ENCODE assay signal across 14 mouse cellular contexts in genomic region chr7:143557616-143558015, GRCm38 (mm10). TPM values are rescaled to one million over a fixed set of nuclear protein-coding genes. Genes with fewer than 3 reads are reported as not detected.
A peak's percentile ranks its signal among the peaks of the same experiment; 100 is the strongest.
DNase-seq lines count a peak whose midpoint lies in the region; ATAC-seq lines count a peak whose summit lies in the region.
"Had no signal": no experiment of that assay in that cellular context is flagged by ENCODE, and none has a peak within 500 bp of the region (broad histone marks: within the 10 kb centered on the region; RNA-seq: fewer than 3 reads in every experiment).

No protein-coding gene starts in this region.

- H3K9ac ChIP-seq in hindbrain, embryonic 13.5 days = peak overlapping the region; percentile 25; the same call in 1 of the 2 replicates
- no peak overlapping the region for H3K9ac ChIP-seq in hindbrain, embryonic 12.5 days
- H3K9ac ChIP-seq in neural tube, embryonic 13.5 days = 0 out of 2 replicates have a peak overlapping the region, but pooled peaks have one; percentile 2
- H3K9ac ChIP-seq in liver, embryonic 16.5 days (ENCODE audit: low read depth, low read length) = peak overlapping the region; percentile 19; the same call in 1 of the 2 replicates
- no peak overlapping the region for H3K9ac ChIP-seq in neural tube, embryonic 15.5 days (replicated peaks)
- no peak overlapping the region for H3K9ac ChIP-seq in intestine, embryonic 16.5 days (ENCODE audit: low read depth, low read length)
- H3K9ac ChIP-seq: forebrain, embryonic 15.5 days had no signal

- H3K36me3 ChIP-seq in hindbrain, embryonic 13.5 days = peaks cover 90% of the 10 kb centered on the region
- H3K36me3 ChIP-seq in hindbrain, embryonic 12.5 days = peaks cover 82% of the 10 kb centered on the region
- peaks cover 92% of the 10 kb centered on the region for H3K36me3 ChIP-seq in neural tube, embryonic 13.5 days
- H3K36me3 ChIP-seq in liver, embryonic 16.5 days (ENCODE audit: control insufficient read depth, insufficient read depth) = peaks cover 70% of the 10 kb centered on the region
- H3K36me3 ChIP-seq in neural tube, embryonic 15.5 days = peaks cover 91% of the 10 kb centered on the region
- H3K36me3 ChIP-seq in intestine, embryonic 16.5 days (ENCODE audit: control insufficient read depth, insufficient read depth, low read length) = peaks cover 13% of the 10 kb centered on the region; the same call in 1 of the 2 replicates

- peak overlapping the region; percentile 58 for H3K27ac ChIP-seq in hindbrain, embryonic 13.5 days
- H3K27ac ChIP-seq in hindbrain, embryonic 12.5 days = no peak overlapping the region
- peak overlapping the region; percentile 62 for H3K27ac ChIP-seq in neural tube, embryonic 13.5 days (replicated peaks)
- H3K27ac ChIP-seq in liver, embryonic 16.5 days (ENCODE audit: low read length) = peak overlapping the region; percentile 46; the same call in 1 of the 2 replicates
- H3K27ac ChIP-seq in neural tube, embryonic 15.5 days (replicated peaks) = peak overlapping the region; percentile 63
- H3K27ac ChIP-seq in intestine, embryonic 16.5 days (ENCODE audit: low read length) = no peak overlapping the region
- H3K27ac ChIP-seq: forebrain, embryonic 15.5 days had no signal

- H3K4me2 ChIP-seq in hindbrain, embryonic 13.5 days = no peak overlapping the region
- H3K4me2 ChIP-seq in hindbrain, embryonic 12.5 days (replicated peaks) = no peak overlapping the region
- H3K4me2 ChIP-seq in neural tube, embryonic 13.5 days = no peak overlapping the region
- no peak overlapping the region for H3K4me2 ChIP-seq in liver, embryonic 16.5 days (ENCODE audit: low read depth, low read length)
- H3K4me2 ChIP-seq in neural tube, embryonic 15.5 days = no peak overlapping the region
- H3K4me2 ChIP-seq in intestine, embryonic 16.5 days (ENCODE audit: low read depth, low read length) = no peak overlapping the region
- H3K4me2 ChIP-seq: forebrain, embryonic 15.5 days; heart, embryonic 11.5 days had no signal

- no peaks in the 10 kb centered on the region for H3K9me3 ChIP-seq in hindbrain, embryonic 13.5 days
- H3K9me3 ChIP-seq in hindbrain, embryonic 12.5 days (replicated peaks) = no peaks in the 10 kb centered on the region
- H3K9me3 ChIP-seq in neural tube, embryonic 13.5 days = no peaks in the 10 kb centered on the region
- no peaks in the 10 kb centered on the region for H3K9me3 ChIP-seq in liver, embryonic 16.5 days (replicated peaks; ENCODE audit: control insufficient read depth, low read length)
- no peaks in the 10 kb centered on the region for H3K9me3 ChIP-seq in neural tube, embryonic 15.5 days (replicated peaks)
- H3K9me3 ChIP-seq in intestine, embryonic 16.5 days (ENCODE audit: control insufficient read depth, low read length) = no peaks in the 10 kb centered on the region
- H3K9me3 ChIP-seq: forebrain, embryonic 15.5 days had no signal

- no peak for DNase-seq in neural tube, embryonic 10.5 days (ENCODE audit: extremely low spot score, low spot score)
- DNase-seq in left cerebral cortex, postnatal 14 days (ENCODE audit: low spot score in 2 of 2) = no peak
- DNase-seq: B cell, adult 2 months had no signal

- intact Hi-C loops in left cerebral cortex, postnatal 14 days (cut with DNase I) = no loop called here

- no peak for ATAC-seq in hindbrain, embryonic 13.5 days (ENCODE audit: low FRiP score)
- no peak for ATAC-seq in hindbrain, embryonic 12.5 days (ENCODE audit: low FRiP score)
- ATAC-seq in neural tube, embryonic 13.5 days (ENCODE audit: low read depth) = 0 out of 2 replicates have a peak, but pooled peaks have one; percentile 5
- peak; percentile 33 for ATAC-seq in liver, embryonic 16.5 days (ENCODE audit: low read depth)
- ATAC-seq in neural tube, embryonic 15.5 days (ENCODE audit: low FRiP score) = peak; percentile 41; the same call in 1 of the 2 replicates
- ATAC-seq in intestine, embryonic 16.5 days = no peak
- ATAC-seq: forebrain, embryonic 15.5 days had no signal

- peaks cover 4% of the 10 kb centered on the region for H3K4me1 ChIP-seq in hindbrain, embryonic 13.5 days (replicated peaks)
- H3K4me1 ChIP-seq in hindbrain, embryonic 12.5 days = no peaks in the 10 kb centered on the region
- H3K4me1 ChIP-seq in neural tube, embryonic 13.5 days (replicated peaks) = peaks cover 6% of the 10 kb centered on the region
- peaks cover 11% of the 10 kb centered on the region for H3K4me1 ChIP-seq in liver, embryonic 16.5 days (ENCODE audit: control insufficient read depth, low read depth, low read length)
- peaks cover 8% of the 10 kb centered on the region for H3K4me1 ChIP-seq in neural tube, embryonic 15.5 days
- H3K4me1 ChIP-seq in intestine, embryonic 16.5 days (ENCODE audit: control insufficient read depth, insufficient read depth, low read length) = no peaks in the 10 kb centered on the region
- H3K4me1 ChIP-seq: forebrain, embryonic 15.5 days had no signal

- H3K27me3 ChIP-seq in hindbrain, embryonic 13.5 days = no peaks in the 10 kb centered on the region
- H3K27me3 ChIP-seq in hindbrain, embryonic 12.5 days = no peaks in the 10 kb centered on the region
- no peaks in the 10 kb centered on the region for H3K27me3 ChIP-seq in neural tube, embryonic 13.5 days
- no peaks in the 10 kb centered on the region for H3K27me3 ChIP-seq in liver, embryonic 16.5 days (ENCODE audit: control insufficient read depth, insufficient read depth, low read depth, low read length)
- H3K27me3 ChIP-seq in neural tube, embryonic 15.5 days (replicated peaks) = no peaks in the 10 kb centered on the region
- no peaks in the 10 kb centered on the region for H3K27me3 ChIP-seq in intestine, embryonic 16.5 days (replicated peaks; ENCODE audit: control insufficient read depth, insufficient read depth, low read length)
- H3K27me3 ChIP-seq: forebrain, embryonic 15.5 days had no signal

- H3K4me3 ChIP-seq in hindbrain, embryonic 13.5 days = no peak overlapping the region
- H3K4me3 ChIP-seq in hindbrain, embryonic 12.5 days = no peak overlapping the region
- H3K4me3 ChIP-seq in neural tube, embryonic 13.5 days = no peak overlapping the region
- no peak overlapping the region for H3K4me3 ChIP-seq in liver, embryonic 16.5 days (ENCODE audit: low read depth, low read length)
- no peak overlapping the region for H3K4me3 ChIP-seq in neural tube, embryonic 15.5 days (replicated peaks)
- no peak overlapping the region for H3K4me3 ChIP-seq in intestine, embryonic 16.5 days (ENCODE audit: low read length)
- H3K4me3 ChIP-seq: forebrain, embryonic 15.5 days had no signal

- 88% methylated on average over 7 of the region's 7 CpGs for WGBS in hindbrain, embryonic 13.5 days
- 90% methylated on average over 7 of the region's 7 CpGs for whole genome bisulfite sequencing in hindbrain, embryonic 12.5 days
- WGBS in neural tube, embryonic 13.5 days = 94% methylated on average over 7 of the region's 7 CpGs
- 81% methylated on average over 7 of the region's 7 CpGs for WGBS in liver, embryonic 16.5 days (ENCODE audit: insufficient replicate concordance)
- 88% methylated on average over 7 of the region's 7 CpGs for WGBS in neural tube, embryonic 15.5 days
- 94% methylated on average over 7 of the region's 7 CpGs for WGBS in intestine, embryonic 16.5 days

RNA-seq across cellular contexts. Expression of gene Nap1l4, which starts 8.7 kb away (rescaled TPM):
- 340 and 351 TPM in 2 replicates for polyA plus RNA-seq in hindbrain, embryonic 13.5 days (2015; fragmentation: Nextera tagmentation; extraction: Ambion mirVana)
- 321 and 332 TPM in 2 replicates for polyA plus RNA-seq in hindbrain, embryonic 12.5 days (2016; fragmentation: Nextera tagmentation; extraction: Ambion mirVana)
- 310 and 312 TPM in 2 replicates for polyA plus RNA-seq in neural tube, embryonic 13.5 days (2015; fragmentation: Nextera tagmentation; extraction: Ambion mirVana)
- 74.9 and 78.9 TPM in 2 replicates for polyA plus RNA-seq in liver, embryonic 16.5 days (2015; fragmentation: Nextera tagmentation; extraction: Ambion mirVana)
- 299 and 302 TPM in 2 replicates for polyA plus RNA-seq in neural tube, embryonic 15.5 days (2015; fragmentation: Nextera tagmentation; extraction: Ambion mirVana)
- polyA plus RNA-seq in intestine, embryonic 16.5 days (2015; fragmentation: Nextera tagmentation; extraction: Ambion mirVana) = 175 and 192 TPM in 2 replicates
- 100 to 1,000 TPM; 131 to 132 TPM for total RNA-seq in left cerebral cortex, postnatal 14 days (2021)

RNA-seq across cellular contexts. Expression of gene Cars, which starts 42.3 kb away (rescaled TPM):
- polyA plus RNA-seq in hindbrain, embryonic 13.5 days (2015; fragmentation: Nextera tagmentation; extraction: Ambion mirVana) = 57.8 and 66.1 TPM in 2 replicates
- polyA plus RNA-seq in hindbrain, embryonic 12.5 days (2016; fragmentation: Nextera tagmentation; extraction: Ambion mirVana) = 57.1 and 61.6 TPM in 2 replicates
- 57.8 and 61.5 TPM in 2 replicates for polyA plus RNA-seq in neural tube, embryonic 13.5 days (2015; fragmentation: Nextera tagmentation; extraction: Ambion mirVana)
- 62.0 and 64.3 TPM in 2 replicates for polyA plus RNA-seq in liver, embryonic 16.5 days (2015; fragmentation: Nextera tagmentation; extraction: Ambion mirVana)
- 70.3 and 72.4 TPM in 2 replicates for polyA plus RNA-seq in neural tube, embryonic 15.5 days (2015; fragmentation: Nextera tagmentation; extraction: Ambion mirVana)
- polyA plus RNA-seq in intestine, embryonic 16.5 days (2015; fragmentation: Nextera tagmentation; extraction: Ambion mirVana) = 56.4 and 62.8 TPM in 2 replicates
- total RNA-seq in left cerebral cortex, postnatal 14 days (2021) = 10 to 100 TPM; 54.3 to 56.5 TPM

RNA-seq across cellular contexts. Expression of gene Phlda2, which starts 54.7 kb away (rescaled TPM):
- 0.53 and 1.5 TPM in 2 replicates for polyA plus RNA-seq in hindbrain, embryonic 13.5 days (2015; fragmentation: Nextera tagmentation; extraction: Ambion mirVana)
- polyA plus RNA-seq in hindbrain, embryonic 12.5 days (2016; fragmentation: Nextera tagmentation; extraction: Ambion mirVana) = 3.3 TPM in 2 replicates
- 0.45 and 0.84 TPM in 2 replicates for polyA plus RNA-seq in neural tube, embryonic 13.5 days (2015; fragmentation: Nextera tagmentation; extraction: Ambion mirVana)
- polyA plus RNA-seq in liver, embryonic 16.5 days (2015; fragmentation: Nextera tagmentation; extraction: Ambion mirVana) = 25.8 and 25.9 TPM in 2 replicates
- polyA plus RNA-seq in neural tube, embryonic 15.5 days (2015; fragmentation: Nextera tagmentation; extraction: Ambion mirVana) = 1.0 and 1.3 TPM in 2 replicates
- 11.7 and 16.1 TPM in 2 replicates for polyA plus RNA-seq in intestine, embryonic 16.5 days (2015; fragmentation: Nextera tagmentation; extraction: Ambion mirVana)
- total RNA-seq in left cerebral cortex, postnatal 14 days (2021) = not detected
- total RNA-seq: gastrocnemius, postnatal 10 days; heart, postnatal 4 days; layer of hippocampus, adult 18-20 months had no signal

Comparison
In these comparisons a context has a peak if more than half of its experiments do, and no peak if none do; other contexts are left out.
1. H3K27ac ChIP-seq: peak in hindbrain, embryonic 13.5 days (single experiment), neural tube, embryonic 13.5 days (single experiment), liver, embryonic 16.5 days (single experiment) and neural tube, embryonic 15.5 days (single experiment); none in hindbrain, embryonic 12.5 days (single experiment) and intestine, embryonic 16.5 days (single experiment).
2. H3K9ac ChIP-seq: peak in hindbrain, embryonic 13.5 days (single experiment), neural tube, embryonic 13.5 days (single experiment) and liver, embryonic 16.5 days (single experiment); none in hindbrain, embryonic 12.5 days (single experiment), neural tube, embryonic 15.5 days (single experiment) and intestine, embryonic 16.5 days (single experiment).
3. ATAC-seq: peak in neural tube, embryonic 13.5 days (single experiment), liver, embryonic 16.5 days (single experiment) and neural tube, embryonic 15.5 days (single experiment); none in hindbrain, embryonic 13.5 days (single experiment), hindbrain, embryonic 12.5 days (single experiment) and intestine, embryonic 16.5 days (single experiment).